Mouse (Mus musculus) myocyte (in vitro differentiated cells): ENCODE measurements around the gene Tnni2.

ENCODE experiments used
- CEBPB ChIP-seq: IDR thresholded peaks from 2 replicates; pipeline ENCODE4 v1.6.1; 2011; ENCODE audit warnings: mild to moderate bottlenecking, moderate library complexity; ENCODE audit not compliant: poor library complexity, insufficient read depth, severe bottlenecking
- E2F4 ChIP-seq: IDR thresholded peaks from one replicate; pipeline ENCODE4 v1.6.1; 2011; ENCODE audit warnings: mild to moderate bottlenecking, control low read depth, moderate library complexity; ENCODE audit not compliant: insufficient read depth
- MAX ChIP-seq: IDR thresholded peaks from one replicate; pipeline ENCODE4 v1.6.1; 2011; ENCODE audit warnings: low read depth, mild to moderate bottlenecking, control low read depth
- MYOD1 ChIP-seq, 3 experiments: IDR thresholded peaks; one replicate each; pipeline ENCODE4 v1.6.1; 2011; ENCODE audit warnings: control low read depth in 2 of 3, low read depth in 2 of 3, mild to moderate bottlenecking in 2 of 3, moderate library complexity in 1 of 3; ENCODE audit not compliant: insufficient read length in 2 of 3, control insufficient read depth in 1 of 3
- MYOG ChIP-seq, 3 experiments: IDR thresholded peaks; one replicate each; pipeline ENCODE4 v1.6.1; 2011; ENCODE audit warnings: control low read depth in 2 of 3, low read depth in 2 of 3, mild to moderate bottlenecking in 2 of 3; ENCODE audit not compliant: insufficient read length in 2 of 3, control insufficient read depth in 1 of 3, insufficient read depth in 1 of 3
- POLR2A ChIP-seq: IDR thresholded peaks from one replicate; pipeline ENCODE4 v1.6.1; 2011; ENCODE audit warnings: low read depth, mild to moderate bottlenecking, control low read depth, moderate library complexity; ENCODE audit not compliant: insufficient read length
- POLR2AphosphoS2 ChIP-seq: IDR thresholded peaks from one replicate; pipeline ENCODE4 v1.6.1; 2011; ENCODE audit warnings: low read depth, control low read depth; ENCODE audit not compliant: insufficient read length
- REST ChIP-seq: IDR thresholded peaks from one replicate; pipeline ENCODE4 v1.6.1; 2011; ENCODE audit warnings: mild to moderate bottlenecking, control low read depth, moderate library complexity; ENCODE audit not compliant: insufficient read depth, insufficient read length
- SRF ChIP-seq: IDR thresholded peaks from one replicate; pipeline ENCODE4 v1.6.1; 2011; ENCODE audit warnings: low read depth; ENCODE audit not compliant: control insufficient read depth, insufficient read length
- TCF12 ChIP-seq: IDR thresholded peaks from one replicate; pipeline ENCODE4 v1.6.1; 2011; ENCODE audit warnings: mild to moderate bottlenecking, control low read depth; ENCODE audit not compliant: poor library complexity, insufficient read depth, severe bottlenecking
- TCF3 ChIP-seq: IDR thresholded peaks from one replicate; pipeline ENCODE4 v1.6.1; 2011; ENCODE audit warnings: low read depth, control low read depth; ENCODE audit not compliant: insufficient read length
- USF1 ChIP-seq: IDR thresholded peaks from one replicate; pipeline ENCODE4 v1.6.1; 2011; ENCODE audit warnings: low read depth, mild to moderate bottlenecking, control low read depth, moderate library complexity

- TF ChIP-seq POLR2A (no peak), E2F4 (no peak), POLR2AphosphoS2 (no peak), MYOD1 (IDR thresholded peaks at IDR 0.05; ENCODE audit: control insufficient read depth in 1 of 3, insufficient read length in 2 of 3, low read depth in 2 of 3) (no peak), USF1 (no peak), MAX (no peak), MYOG (IDR thresholded peaks at IDR 0.05; ENCODE audit: control insufficient read depth in 1 of 3, insufficient read depth in 1 of 3, insufficient read length in 2 of 3, low read depth in 2 of 3) (no peak), TCF12 (no peak), CEBPB (no peak), REST (no peak), SRF (no peak), TCF3 (no peak)
These were observed 51.9 kb downstream of the Tnni2 start for GRCm38 (mm10) chr7:142493535-142493934.
